Mouse (Mus musculus): ENCODE measurements around the gene Amz2. TPM values are rescaled to one million over a fixed set of nuclear protein-coding genes. Genes with fewer than 3 reads are reported as not detected.
A peak's percentile ranks its signal among the peaks of the same experiment; 100 is the strongest.

The Amz2 gene
- polyA plus RNA-seq, 1 experiment from 2014 or later, result 48.7 TPM

- WGBS, result under 1% methylated on average over 89 of the region's 111 CpGs
These were observed 47.7 kb downstream of the Amz2 start, which contains the start of the genes Arsg and Slc16a6 for GRCm38 (mm10) chr11:109473171-109474085. Gene Arsg (plus strand): TSS chr11:109473374. Gene Slc16a6 (minus strand): TSS chr11:109473598.

GRCm38 (mm10) chr11:109474086-109474742 lies 48.5 kb downstream of the Amz2 start:
- Histone ChIP-seq H3K4me1 (ENCODE audit: control insufficient read depth, insufficient read depth, low read length) (peaks cover 3% of the 10 kb centered on the region; the same call in 1 of the 2 replicates), H3K27ac (replicated peaks; ENCODE audit: low read depth, low read length) (peak overlapping the region; percentile 78), H3K36me3 (replicated peaks; ENCODE audit: control insufficient read depth, insufficient read depth, low read depth, low read length) (no peaks in the 10 kb centered on the region), H3K27me3 (ENCODE audit: control insufficient read depth, insufficient read depth, low read length) (0 out of 2 replicates have a peak, but pooled peaks cover 5% of the 10 kb centered on the region), H3K9ac (replicated peaks; ENCODE audit: low read length) (peak overlapping the region; percentile 77), H3K4me3 (ENCODE audit: low read depth, low read length) (peak overlapping the region; percentile 80), H3K4me2 (ENCODE audit: low read depth, low read length) (peak overlapping the region; percentile 98), H3K9me3 (replicated peaks; ENCODE audit: control insufficient read depth, low read length) (no peaks in the 10 kb centered on the region)
- peak; percentile 67 for DNase-seq (ENCODE audit: low spot score)
- ATAC-seq (replicated peaks; ENCODE audit: insufficient number of reproducible peaks, low FRiP score, low TSS enrichment, low read depth), result no peak
- WGBS, result 8% methylated on average over 14 of the region's 14 CpGs

More at GRCm38 (mm10) chr11:109473171-109474085, 47.7 kb downstream of the Amz2 start, which contains the start of the genes Arsg and Slc16a6:
- Histone ChIP-seq H3K27ac (replicated peaks; ENCODE audit: low read depth, low read length) (peak within 1 kb of the TSS; percentile 78), H3K4me1 (ENCODE audit: control insufficient read depth, insufficient read depth, low read length) (peaks cover 3% of the 10 kb centered on the region; the same call in 1 of the 2 replicates), H3K9ac (replicated peaks; ENCODE audit: low read length) (peak within 1 kb of the TSS; percentile 77), H3K27me3 (ENCODE audit: control insufficient read depth, insufficient read depth, low read length) (0 out of 2 replicates have a peak, but pooled peaks cover 5% of the 10 kb centered on the region), H3K4me3 (ENCODE audit: low read depth, low read length) (peak within 1 kb of the TSS; percentile 80), H3K4me2 (ENCODE audit: low read depth, low read length) (peak within 1 kb of the TSS; percentile 98), H3K36me3 (replicated peaks; ENCODE audit: control insufficient read depth, insufficient read depth, low read depth, low read length) (no peaks in the 10 kb centered on the region), H3K9me3 (replicated peaks; ENCODE audit: control insufficient read depth, low read length) (no peaks in the 10 kb centered on the region)
- DNase-seq (ENCODE audit: low spot score), result peak; percentile 88
- peak; percentile 84 for ATAC-seq (replicated peaks; ENCODE audit: insufficient number of reproducible peaks, low FRiP score, low TSS enrichment, low read depth)

- H3K4me3 ChIP-seq (ENCODE audit: low read depth, low read length), result no peak overlapping the region
- H3K9ac ChIP-seq (replicated peaks; ENCODE audit: low read length), result no peak overlapping the region
- H3K4me2 ChIP-seq (ENCODE audit: low read depth, low read length), result no peak overlapping the region
- H3K9me3 ChIP-seq (replicated peaks; ENCODE audit: control insufficient read depth, low read length), result no peaks in the 10 kb centered on the region
- H3K36me3 ChIP-seq (replicated peaks; ENCODE audit: control insufficient read depth, insufficient read depth, low read depth, low read length), result no peaks in the 10 kb centered on the region
- ATAC-seq (replicated peaks; ENCODE audit: insufficient number of reproducible peaks, low FRiP score, low TSS enrichment, low read depth) (no peak), DNase-seq (ENCODE audit: low spot score) (no peak)
- 0 out of 2 replicates have a peak, but pooled peaks cover 5% of the 10 kb centered on the region for H3K27me3 ChIP-seq (ENCODE audit: control insufficient read depth, insufficient read depth, low read length)
- peaks cover 3% of the 10 kb centered on the region; the same call in 1 of the 2 replicates for H3K4me1 ChIP-seq (ENCODE audit: control insufficient read depth, insufficient read depth, low read length)
- no peak overlapping the region for H3K27ac ChIP-seq (replicated peaks; ENCODE audit: low read depth, low read length)
- WGBS, result 81% methylated on average over 13 of the region's 13 CpGs
These were observed 49.1 kb downstream of the Amz2 start for GRCm38 (mm10) chr11:109474836-109475235.

- peaks cover 3% of the 10 kb centered on the region; the same call in 1 of the 2 replicates for H3K4me1 ChIP-seq (ENCODE audit: control insufficient read depth, insufficient read depth, low read length)
- no peak overlapping the region for H3K4me3 ChIP-seq (ENCODE audit: low read depth, low read length)
- 0 out of 2 replicates have a peak, but pooled peaks cover 5% of the 10 kb centered on the region for H3K27me3 ChIP-seq (ENCODE audit: control insufficient read depth, insufficient read depth, low read length)
- H3K9ac ChIP-seq (replicated peaks; ENCODE audit: low read length), result no peak overlapping the region
- ATAC-seq (replicated peaks; ENCODE audit: insufficient number of reproducible peaks, low FRiP score, low TSS enrichment, low read depth) (no peak), DNase-seq (ENCODE audit: low spot score) (no peak)
- H3K36me3 ChIP-seq (replicated peaks; ENCODE audit: control insufficient read depth, insufficient read depth, low read depth, low read length), result no peaks in the 10 kb centered on the region
- no peaks in the 10 kb centered on the region for H3K9me3 ChIP-seq (replicated peaks; ENCODE audit: control insufficient read depth, low read length)
- H3K4me2 ChIP-seq (ENCODE audit: low read depth, low read length), result no peak overlapping the region
- no peak overlapping the region for H3K27ac ChIP-seq (replicated peaks; ENCODE audit: low read depth, low read length)
- WGBS, result 66% methylated on average over 4 of the region's 4 CpGs
These were observed 50.0 kb downstream of the Amz2 start for GRCm38 (mm10) chr11:109475717-109476116.

- H3K36me3 ChIP-seq (replicated peaks; ENCODE audit: control insufficient read depth, insufficient read depth, low read depth, low read length), result no peaks in the 10 kb centered on the region
- peaks cover 3% of the 10 kb centered on the region; the same call in 1 of the 2 replicates for H3K4me1 ChIP-seq (ENCODE audit: control insufficient read depth, insufficient read depth, low read length)
- no peak overlapping the region for H3K27ac ChIP-seq (replicated peaks; ENCODE audit: low read depth, low read length)
- no peak overlapping the region for H3K4me2 ChIP-seq (ENCODE audit: low read depth, low read length)
- WGBS, result 38% methylated on average over 2 of the region's 2 CpGs
- H3K27me3 ChIP-seq (ENCODE audit: control insufficient read depth, insufficient read depth, low read length), result 0 out of 2 replicates have a peak, but pooled peaks cover 5% of the 10 kb centered on the region
- no peaks in the 10 kb centered on the region for H3K9me3 ChIP-seq (replicated peaks; ENCODE audit: control insufficient read depth, low read length)
- H3K4me3 ChIP-seq (ENCODE audit: low read depth, low read length), result no peak overlapping the region
- no peak overlapping the region for H3K9ac ChIP-seq (replicated peaks; ENCODE audit: low read length)
- no peak for DNase-seq (ENCODE audit: low spot score)
- ATAC-seq (replicated peaks; ENCODE audit: insufficient number of reproducible peaks, low FRiP score, low TSS enrichment, low read depth), result no peak
These were observed 50.5 kb downstream of the Amz2 start for GRCm38 (mm10) chr11:109476241-109476640.

GRCm38 (mm10) chr11:109476653-109477052 lies 50.9 kb downstream of the Amz2 start:
- Histone ChIP-seq H3K4me2 (ENCODE audit: low read depth, low read length) (no peak overlapping the region), H3K4me1 (ENCODE audit: control insufficient read depth, insufficient read depth, low read length) (peaks cover 3% of the 10 kb centered on the region; the same call in 1 of the 2 replicates), H3K27me3 (ENCODE audit: control insufficient read depth, insufficient read depth, low read length) (0 out of 2 replicates have a peak, but pooled peaks cover 5% of the 10 kb centered on the region), H3K9ac (replicated peaks; ENCODE audit: low read length) (no peak overlapping the region), H3K36me3 (replicated peaks; ENCODE audit: control insufficient read depth, insufficient read depth, low read depth, low read length) (no peaks in the 10 kb centered on the region), H3K9me3 (replicated peaks; ENCODE audit: control insufficient read depth, low read length) (no peaks in the 10 kb centered on the region), H3K4me3 (ENCODE audit: low read depth, low read length) (no peak overlapping the region), H3K27ac (replicated peaks; ENCODE audit: low read depth, low read length) (no peak overlapping the region)
- ATAC-seq (replicated peaks; ENCODE audit: insufficient number of reproducible peaks, low FRiP score, low TSS enrichment, low read depth) (no peak), DNase-seq (ENCODE audit: low spot score) (no peak)
- 55% methylated on average over 6 of the region's 6 CpGs for WGBS

- H3K27ac ChIP-seq (replicated peaks; ENCODE audit: low read depth, low read length), result no peak overlapping the region
- H3K4me2 ChIP-seq (ENCODE audit: low read depth, low read length), result no peak overlapping the region
- no peaks in the 10 kb centered on the region for H3K36me3 ChIP-seq (replicated peaks; ENCODE audit: control insufficient read depth, insufficient read depth, low read depth, low read length)
- 0 out of 2 replicates have a peak, but pooled peaks cover 5% of the 10 kb centered on the region for H3K27me3 ChIP-seq (ENCODE audit: control insufficient read depth, insufficient read depth, low read length)
- peaks cover 3% of the 10 kb centered on the region; the same call in 1 of the 2 replicates for H3K4me1 ChIP-seq (ENCODE audit: control insufficient read depth, insufficient read depth, low read length)
- H3K9me3 ChIP-seq (replicated peaks; ENCODE audit: control insufficient read depth, low read length), result no peaks in the 10 kb centered on the region
- 43% methylated on average over 16 of the region's 16 CpGs for WGBS
- H3K9ac ChIP-seq (replicated peaks; ENCODE audit: low read length), result no peak overlapping the region
- DNase-seq (ENCODE audit: low spot score), result no peak
- no peak overlapping the region for H3K4me3 ChIP-seq (ENCODE audit: low read depth, low read length)
- no peak for ATAC-seq (replicated peaks; ENCODE audit: insufficient number of reproducible peaks, low FRiP score, low TSS enrichment, low read depth)
These were observed 52.0 kb downstream of the Amz2 start for GRCm38 (mm10) chr11:109477606-109478380.

All from embryonic facial prominence, embryonic 11.5 days (tissue).